Mouse (Mus musculus): ENCODE data around the gene Srd5a1. TPM values are rescaled to one million over a fixed set of nuclear protein-coding genes. Genes with fewer than 3 reads are reported as not detected.
"Not testable (repeated sequence)": the region's sequence is repeated elsewhere in the genome, so short reads cannot be mapped to it uniquely, and the experiment has no call there.

The Srd5a1 gene
- total and polyA plus RNA-seq, 2 experiments, result 41.9 to 86.4 TPM

DNA sequence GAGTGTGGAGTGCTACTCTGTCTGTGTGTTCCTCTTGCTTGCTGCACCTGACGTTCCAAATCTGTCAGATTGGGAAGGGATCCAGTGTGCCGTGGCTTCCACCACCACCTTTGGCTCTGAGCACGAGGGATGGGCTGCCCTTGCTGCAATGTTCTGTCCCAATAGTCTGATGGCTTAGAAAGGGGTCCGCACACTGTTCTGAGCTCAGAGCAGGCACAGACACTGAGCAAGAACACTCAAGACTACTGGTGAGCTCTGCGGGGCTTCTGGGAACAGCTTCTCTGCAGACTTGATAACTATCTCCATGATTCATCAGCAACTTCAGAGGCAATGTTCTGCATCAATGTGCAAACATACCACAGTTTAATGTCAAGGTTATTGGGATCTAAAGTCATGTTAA lies 9.9 kb downstream of the Srd5a1 start:
- Histone ChIP-seq H3K9ac (ENCODE audit: low read depth, low read length) (no peak overlapping the region), H3K79me2 (ENCODE audit: control insufficient read depth, insufficient read depth, low read length) (peaks cover 19% of the 10 kb centered on the region; the same call in 1 of the 2 replicates), H3K27me3 (ENCODE audit: control insufficient read depth, insufficient read depth, low read length) (no peaks in the 10 kb centered on the region), H3K27ac (replicated peaks; ENCODE audit: insufficient read depth, low read depth, low read length) (no peak overlapping the region), H3K4me1 (ENCODE audit: control insufficient read depth, insufficient read depth, low read length) (peaks cover 9% of the 10 kb centered on the region; the same call in 1 of the 2 replicates), H3K4me3 (ENCODE audit: insufficient read depth, low read depth, low read length) (no peak overlapping the region), H3K36me3 (ENCODE audit: control insufficient read depth, insufficient read depth, low read length) (peaks cover 15% of the 10 kb centered on the region)
- DNase-seq (ENCODE audit: extremely low read depth, low read depth, low spot score), result peak; percentile 42
- TF ChIP-seq POLR2A (IDR thresholded peaks at IDR 0.05; ENCODE audit: extremely low read depth, insufficient read depth, low read length) (no peak), CTCF (IDR thresholded peaks at IDR 0.05; ENCODE audit: low read depth, low read length) (no peak)
- WGBS, result 59% methylated on average over 5 of the region's 5 CpGs

DNA sequence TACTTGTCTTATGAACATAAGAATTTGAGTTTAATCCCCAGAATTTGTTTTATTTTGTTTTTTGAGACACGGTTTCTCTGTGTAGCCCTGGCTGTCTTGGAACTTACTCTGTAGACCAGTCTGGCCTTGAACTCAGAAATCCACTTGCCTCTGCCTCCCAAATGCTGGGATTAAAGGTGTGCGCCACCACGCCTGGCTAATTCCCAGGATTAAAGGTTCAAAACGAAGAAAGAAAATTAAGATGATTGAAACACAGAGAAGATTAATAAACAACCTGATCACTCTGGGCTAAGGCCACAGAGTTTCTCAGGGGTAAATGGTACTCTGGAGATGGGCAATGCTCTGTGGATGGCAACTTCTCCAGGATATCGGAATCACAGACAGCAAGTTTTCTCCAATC lies 10.4 kb downstream of the Srd5a1 start:
- Histone ChIP-seq H3K36me3 (ENCODE audit: control insufficient read depth, insufficient read depth, low read length) (peaks cover 15% of the 10 kb centered on the region), H3K79me2 (ENCODE audit: control insufficient read depth, insufficient read depth, low read length) (peaks cover 16% of the 10 kb centered on the region; the same call in 1 of the 2 replicates)
- H3K4me1 ChIP-seq (ENCODE audit: control insufficient read depth, insufficient read depth, low read length); DNase-seq (ENCODE audit: extremely low read depth, low read depth, low spot score); H3K9ac ChIP-seq (ENCODE audit: low read depth, low read length); H3K27me3 ChIP-seq (ENCODE audit: control insufficient read depth, insufficient read depth, low read length); H3K4me3 ChIP-seq (ENCODE audit: insufficient read depth, low read depth, low read length); H3K27ac ChIP-seq (replicated peaks; ENCODE audit: insufficient read depth, low read depth, low read length): not testable (repeated sequence)
- WGBS, result 85% methylated on average over 5 of the region's 5 CpGs

DNA sequence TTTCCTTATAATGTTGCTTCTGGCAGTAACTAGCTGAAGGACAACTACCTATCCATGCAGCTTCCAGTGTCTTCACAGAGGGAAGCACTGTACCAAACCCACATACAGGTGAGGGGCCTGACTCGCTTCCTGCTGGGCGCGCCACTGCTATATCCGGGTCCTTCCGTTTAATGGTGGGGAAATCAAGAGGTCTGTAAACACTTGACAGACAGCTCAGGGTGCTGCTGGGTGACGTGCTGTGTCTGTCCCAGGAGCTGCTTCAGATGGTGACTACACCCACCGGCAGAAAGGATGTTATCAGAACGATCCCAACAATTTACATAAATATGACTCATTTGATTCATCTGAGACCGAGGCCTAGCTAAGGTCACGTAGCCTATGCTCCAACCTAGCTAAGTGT lies 12.4 kb downstream of the Srd5a1 start:
- H3K4me1 ChIP-seq (ENCODE audit: control insufficient read depth, insufficient read depth, low read length), result peaks cover 11% of the 10 kb centered on the region; the same call in 1 of the 2 replicates
- H3K9ac ChIP-seq (ENCODE audit: low read depth, low read length), result no peak overlapping the region
- no peak overlapping the region for H3K4me3 ChIP-seq (ENCODE audit: insufficient read depth, low read depth, low read length)
- H3K36me3 ChIP-seq (ENCODE audit: control insufficient read depth, insufficient read depth, low read length), result peaks cover 18% of the 10 kb centered on the region
- no peak overlapping the region for H3K27ac ChIP-seq (replicated peaks; ENCODE audit: insufficient read depth, low read depth, low read length)
- no peak for DNase-seq (ENCODE audit: extremely low read depth, low read depth, low spot score)
- no peaks in the 10 kb centered on the region for H3K27me3 ChIP-seq (ENCODE audit: control insufficient read depth, insufficient read depth, low read length)
- TF ChIP-seq CTCF (IDR thresholded peaks at IDR 0.05; ENCODE audit: low read depth, low read length) (no peak), POLR2A (IDR thresholded peaks at IDR 0.05; ENCODE audit: extremely low read depth, insufficient read depth, low read length) (no peak)
- H3K79me2 ChIP-seq (ENCODE audit: control insufficient read depth, insufficient read depth, low read length), result peaks cover 10% of the 10 kb centered on the region; the same call in 1 of the 2 replicates
- WGBS, result 93% methylated on average over 10 of the region's 10 CpGs

DNA sequence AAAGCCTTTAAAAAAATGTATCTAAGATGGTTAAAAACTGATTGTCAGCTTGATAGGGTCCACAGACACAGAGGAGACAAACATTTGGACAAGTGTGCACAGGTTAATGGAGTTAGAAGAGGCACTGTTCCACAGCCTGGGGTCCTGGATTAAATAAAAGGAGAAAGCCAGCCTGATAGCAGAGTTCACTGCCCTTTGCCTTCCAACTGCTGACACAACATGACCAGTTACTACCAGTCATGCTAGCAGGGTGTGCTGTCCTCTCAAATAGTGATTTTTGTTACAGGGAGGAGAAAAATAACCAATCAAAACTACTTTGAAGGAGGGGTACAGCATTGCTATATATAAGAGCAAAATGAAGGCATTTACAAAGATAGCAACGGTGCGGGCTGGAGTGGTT lies 14.7 kb downstream of the Srd5a1 start:
- TF ChIP-seq POLR2A (IDR thresholded peaks at IDR 0.05; ENCODE audit: extremely low read depth, insufficient read depth, low read length) (no peak), CTCF (IDR thresholded peaks at IDR 0.05; ENCODE audit: low read depth, low read length) (no peak)
- 60% methylated on average over 2 of the region's 2 CpGs for WGBS
- peak; percentile 88 for DNase-seq (ENCODE audit: extremely low read depth, low read depth, low spot score)

DNA sequence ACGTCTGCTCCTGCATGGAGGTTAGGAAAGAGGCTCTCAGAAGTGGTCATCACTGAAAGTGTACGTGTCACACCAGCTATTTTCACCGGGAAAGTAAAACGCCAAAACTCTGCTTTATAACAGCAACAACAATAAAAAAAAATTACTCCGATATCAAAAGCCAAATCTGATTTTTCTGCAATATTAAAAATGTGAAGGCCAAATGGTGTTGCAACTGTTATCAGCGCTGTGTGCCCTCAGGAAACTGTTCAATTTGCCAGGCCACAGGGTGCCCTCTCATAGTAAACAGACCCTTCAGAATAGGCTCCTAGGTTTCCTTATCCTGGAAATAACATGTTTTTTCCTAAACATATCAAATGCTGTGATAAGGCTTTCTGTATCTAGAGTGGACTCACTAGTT lies 15.3 kb downstream of the Srd5a1 start:
- peak overlapping the region; percentile 84 for H3K27ac ChIP-seq (replicated peaks; ENCODE audit: insufficient read depth, low read depth, low read length)
- no peaks in the 10 kb centered on the region for H3K27me3 ChIP-seq (ENCODE audit: control insufficient read depth, insufficient read depth, low read length)
- peaks cover 9% of the 10 kb centered on the region; the same call in 1 of the 2 replicates for H3K4me1 ChIP-seq (ENCODE audit: control insufficient read depth, insufficient read depth, low read length)
- 31% methylated on average over 6 of the region's 6 CpGs for WGBS
- no peak for TF ChIP-seq CTCF (IDR thresholded peaks at IDR 0.05; ENCODE audit: low read depth, low read length)
- no peak for TF ChIP-seq POLR2A (IDR thresholded peaks at IDR 0.05; ENCODE audit: extremely low read depth, insufficient read depth, low read length)
- peak; percentile 83 for DNase-seq (ENCODE audit: extremely low read depth, low read depth, low spot score)
- H3K4me3 ChIP-seq (ENCODE audit: insufficient read depth, low read depth, low read length), result no peak overlapping the region
- H3K36me3 ChIP-seq (ENCODE audit: control insufficient read depth, insufficient read depth, low read length), result peaks cover 20% of the 10 kb centered on the region
- H3K79me2 ChIP-seq (ENCODE audit: control insufficient read depth, insufficient read depth, low read length), result no peaks in the 10 kb centered on the region
- no peak overlapping the region for H3K9ac ChIP-seq (ENCODE audit: low read depth, low read length)

More for the DNA sequence above, 14.7 kb downstream of the Srd5a1 start:
- H3K27ac ChIP-seq (replicated peaks; ENCODE audit: insufficient read depth, low read depth, low read length), result peak overlapping the region; percentile 84
- H3K27me3 ChIP-seq (ENCODE audit: control insufficient read depth, insufficient read depth, low read length), result no peaks in the 10 kb centered on the region
- peaks cover 20% of the 10 kb centered on the region for H3K36me3 ChIP-seq (ENCODE audit: control insufficient read depth, insufficient read depth, low read length)
- H3K4me1 ChIP-seq (ENCODE audit: control insufficient read depth, insufficient read depth, low read length), result peaks cover 9% of the 10 kb centered on the region; the same call in 1 of the 2 replicates
- no peak overlapping the region for H3K9ac ChIP-seq (ENCODE audit: low read depth, low read length)
- no peaks in the 10 kb centered on the region for H3K79me2 ChIP-seq (ENCODE audit: control insufficient read depth, insufficient read depth, low read length)
- H3K4me3 ChIP-seq (ENCODE audit: insufficient read depth, low read depth, low read length), result no peak overlapping the region

DNA sequence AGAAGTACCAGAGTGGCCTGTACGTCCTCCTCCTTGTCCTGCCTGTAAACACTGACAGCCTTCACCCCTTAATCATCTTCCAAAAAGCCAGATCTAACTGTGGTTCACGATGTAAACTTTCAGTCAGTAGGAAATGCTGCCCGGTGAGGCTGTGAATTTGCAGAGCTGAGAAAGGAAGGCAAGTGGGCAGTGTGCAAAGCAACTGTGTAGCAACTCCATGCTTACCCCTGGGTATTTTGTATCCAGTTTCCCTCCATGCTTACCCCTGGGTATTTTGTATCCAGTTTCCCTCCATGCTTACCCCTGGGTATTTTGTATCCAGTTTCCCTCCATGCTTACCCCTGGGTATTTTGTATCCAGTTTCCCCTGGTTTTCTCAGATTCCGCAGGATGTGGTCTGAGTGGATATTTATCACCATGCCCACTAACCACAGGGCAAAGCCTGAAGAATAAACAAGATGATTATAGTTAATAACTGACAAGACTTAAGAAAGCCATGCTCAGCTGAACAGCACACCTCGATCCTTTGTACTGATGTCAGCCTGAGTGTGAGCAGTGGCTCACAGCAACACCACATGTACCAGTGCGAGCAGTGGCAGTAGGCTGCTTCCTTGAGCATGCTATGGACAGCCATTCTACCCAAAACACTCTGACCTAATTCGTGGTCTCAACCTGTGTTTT lies 16.5 kb downstream of the Srd5a1 start:
- peaks cover 9% of the 10 kb centered on the region; the same call in 1 of the 2 replicates for H3K4me1 ChIP-seq (ENCODE audit: control insufficient read depth, insufficient read depth, low read length)
- DNase-seq (ENCODE audit: extremely low read depth, low read depth, low spot score), result no peak
- WGBS, result 85% methylated on average over 7 of the region's 7 CpGs
- H3K4me3 ChIP-seq (ENCODE audit: insufficient read depth, low read depth, low read length), result no peak overlapping the region
- TF ChIP-seq CTCF (IDR thresholded peaks at IDR 0.05; ENCODE audit: low read depth, low read length), result no peak
- TF ChIP-seq POLR2A (IDR thresholded peaks at IDR 0.05; ENCODE audit: extremely low read depth, insufficient read depth, low read length), result no peak
- peaks cover 20% of the 10 kb centered on the region for H3K36me3 ChIP-seq (ENCODE audit: control insufficient read depth, insufficient read depth, low read length)
- H3K27ac ChIP-seq (replicated peaks; ENCODE audit: insufficient read depth, low read depth, low read length), result no peak overlapping the region
- H3K27me3 ChIP-seq (ENCODE audit: control insufficient read depth, insufficient read depth, low read length), result no peaks in the 10 kb centered on the region
- no peak overlapping the region for H3K9ac ChIP-seq (ENCODE audit: low read depth, low read length)
- H3K79me2 ChIP-seq (ENCODE audit: control insufficient read depth, insufficient read depth, low read length), result no peaks in the 10 kb centered on the region
